ENCODE assay signal across 17 mouse cellular contexts in genomic region chr4:84067931-84068575, GRCm38 (mm10).
DNase-seq lines count a peak whose midpoint lies in the region; ATAC-seq lines count a peak whose summit lies in the region.
"Had no signal": no experiment of that assay in that cellular context is flagged by ENCODE, and none has a peak within 500 bp of the region (broad histone marks: within the 10 kb centered on the region; RNA-seq: fewer than 3 reads in every experiment).

No protein-coding gene starts in this region.

- peaks cover 22% of the 10 kb centered on the region for H3K4me1 ChIP-seq in heart, embryonic 10.5 days
- peaks cover 52% of the 10 kb centered on the region for H3K4me1 ChIP-seq in limb, embryonic 10.5 days
- H3K4me1 ChIP-seq in liver, embryonic 16.5 days (ENCODE audit: control insufficient read depth, low read depth, low read length), result peaks cover 3% of the 10 kb centered on the region; the same call in 1 of the 2 replicates

- no peaks in the 10 kb centered on the region for H3K27me3 ChIP-seq in heart, embryonic 10.5 days (ENCODE audit: insufficient read depth, poor library complexity, severe bottlenecking)
- 0 out of 2 replicates have a peak, but pooled peaks cover 4% of the 10 kb centered on the region for H3K27me3 ChIP-seq in limb, embryonic 10.5 days (ENCODE audit: low read depth, poor library complexity, severe bottlenecking)
- no peaks in the 10 kb centered on the region for H3K27me3 ChIP-seq in liver, embryonic 16.5 days (ENCODE audit: control insufficient read depth, insufficient read depth, low read depth, low read length)
- H3K27me3 ChIP-seq: lung, embryonic 15.5 days had no signal

- WGBS in heart, embryonic 10.5 days, result 78% methylated on average over 14 of the region's 14 CpGs
- 82% methylated on average over 14 of the region's 14 CpGs for WGBS in limb, embryonic 10.5 days
- WGBS in liver, embryonic 16.5 days (ENCODE audit: insufficient replicate concordance), result 61% methylated on average over 14 of the region's 14 CpGs

- H3K9ac ChIP-seq in liver, embryonic 16.5 days (ENCODE audit: low read depth, low read length), result no peak overlapping the region
- H3K9ac ChIP-seq: lung, embryonic 15.5 days had no signal

- no peaks in the 10 kb centered on the region for H3K9me3 ChIP-seq in heart, embryonic 10.5 days
- H3K9me3 ChIP-seq in limb, embryonic 10.5 days (replicated peaks), result no peaks in the 10 kb centered on the region
- no peaks in the 10 kb centered on the region for H3K9me3 ChIP-seq in liver, embryonic 16.5 days (replicated peaks; ENCODE audit: control insufficient read depth, low read length)
- H3K9me3 ChIP-seq: hindbrain, embryonic 10.5 days; lung, embryonic 15.5 days; megakaryocyte, embryonic 14.5 days had no signal

- H3K4me2 ChIP-seq in liver, embryonic 16.5 days (ENCODE audit: low read depth, low read length), result peak overlapping the region; percentile 17; the same call in 1 of the 2 replicates
- H3K4me2 ChIP-seq: lung, embryonic 15.5 days had no signal

- H3K27ac ChIP-seq in heart, embryonic 10.5 days, result no peak overlapping the region
- 0 out of 2 replicates have a peak overlapping the region, but pooled peaks have one; percentile 1 for H3K27ac ChIP-seq in limb, embryonic 10.5 days
- no peak overlapping the region for H3K27ac ChIP-seq in liver, embryonic 16.5 days (ENCODE audit: low read length)
- H3K27ac ChIP-seq: hindbrain, embryonic 10.5 days; lung, embryonic 15.5 days had no signal

- H3K36me3 ChIP-seq in heart, embryonic 10.5 days, result no peaks in the 10 kb centered on the region
- no peaks in the 10 kb centered on the region for H3K36me3 ChIP-seq in limb, embryonic 10.5 days
- no peaks in the 10 kb centered on the region for H3K36me3 ChIP-seq in liver, embryonic 16.5 days (ENCODE audit: control insufficient read depth, insufficient read depth)
- H3K36me3 ChIP-seq: hindbrain, embryonic 10.5 days; lung, embryonic 15.5 days had no signal

- no peak overlapping the region for H3K4me3 ChIP-seq in heart, embryonic 10.5 days
- H3K4me3 ChIP-seq in limb, embryonic 10.5 days, result no peak overlapping the region
- H3K4me3 ChIP-seq in liver, embryonic 16.5 days (ENCODE audit: low read depth, low read length), result no peak overlapping the region
- H3K4me3 ChIP-seq: erythroblast, embryonic 14.5 days; hindbrain, embryonic 10.5 days; lung, embryonic 15.5 days; megakaryocyte, embryonic 14.5 days had no signal

- peak; percentile 55; the same call in 1 of the 2 replicates for ATAC-seq in liver, embryonic 16.5 days (ENCODE audit: low read depth)
- no peak for ATAC-seq in erythroid progenitor cell, adult 5-6 weeks (replicated peaks; ENCODE audit: low FRiP score, poor library complexity, severe bottlenecking)
- ATAC-seq: forebrain, embryonic 16.5 days had no signal

- peak; percentile 76 for DNase-seq in heart, adult 11 months
- DNase-seq in heart, embryonic 10.5 days (ENCODE audit: low spot score), result no peak
- DNase-seq in kidney, adult 8-10 months, result peak; percentile 33
- DNase-seq in limb, embryonic 10.5 days (ENCODE audit: low spot score), result no peak
- DNase-seq in ovary, adult 18-20 months (ENCODE audit: low spot score), result no peak
- DNase-seq in frontal cortex, postnatal 36 days (ENCODE audit: low spot score in 2 of 2), result no peak
- DNase-seq: adrenal gland, postnatal 36 days; cerebellum, postnatal 14 days; right cerebral cortex, postnatal 4 days; thymus, adult 18-20 months had no signal

Comparison
In these comparisons a context has a peak if more than half of its experiments do, and no peak if none do; other contexts are left out.
1. DNase-seq: peak in heart, adult 11 months (single experiment) and kidney, adult 8-10 months (2 of 2); none in heart, embryonic 10.5 days (single experiment), limb, embryonic 10.5 days (single experiment), ovary, adult 18-20 months (single experiment) and frontal cortex, postnatal 36 days (0 of 2).